Mouse (Mus musculus) common myeloid progenitor, adult 5-6 weeks (primary cell): ENCODE data around the gene Trim27. TPM values are rescaled to one million over a fixed set of nuclear protein-coding genes. Genes with fewer than 3 reads are reported as not detected.
A peak's percentile ranks its signal among the peaks of the same experiment; 100 is the strongest.

Experiments used
- ATAC-seq: replicated peaks from 2 replicates; pipeline ENCODE4 v1.8.0; 2016; ENCODE audit warnings: low read depth, mild to moderate bottlenecking, moderate TSS enrichment, inconsistent platforms; ENCODE audit not compliant: poor library complexity, severe bottlenecking
- total RNA-seq: library from RNA; stranded (forward); fragments of 200-1000, 187-1606 nt; gene quantifications from 2 replicates; pipeline ENCODE4 v1.2.3, GENCODE M21; 2017

Gene Trim27
- total RNA-seq, 1 experiment from 2014 or later: 186 TPM

GRCm38 (mm10) chr13:21171600-21172150 lies 7.6 kb upstream of the Trim27 start:
- ATAC-seq: 0 out of 2 replicates have a peak, but pooled peaks have one; percentile 13

- ATAC-seq: peak; percentile 38
These were observed 6.8 kb upstream of the Trim27 start for GRCm38 (mm10) chr13:21172241-21173027.

GRCm38 (mm10) chr13:21173072-21173471 lies 6.2 kb upstream of the Trim27 start:
- ATAC-seq: peak; percentile 19

- no peak for ATAC-seq
These were observed 2.5 kb upstream of the Trim27 start for GRCm38 (mm10) chr13:21176733-21177132.

- ATAC-seq: no peak
These were observed 1.6 kb upstream of the Trim27 start for GRCm38 (mm10) chr13:21177657-21178056.

- ATAC-seq: no peak
These were observed 881 bp upstream of the Trim27 start for GRCm38 (mm10) chr13:21178364-21178763.

GRCm38 (mm10) chr13:21179724-21180550 lies 692 bp downstream of the Trim27 start:
- ATAC-seq: peak; percentile 81

- ATAC-seq: peak; percentile 48
These were observed 1.6 kb downstream of the Trim27 start for GRCm38 (mm10) chr13:21180551-21181530.

- no peak for ATAC-seq
These were observed 2.8 kb downstream of the Trim27 start for GRCm38 (mm10) chr13:21181996-21182395.

GRCm38 (mm10) chr13:21183066-21183465 lies 3.8 kb downstream of the Trim27 start:
- no peak for ATAC-seq

- no peak for ATAC-seq
These were observed 4.4 kb downstream of the Trim27 start for GRCm38 (mm10) chr13:21183661-21184060.

GRCm38 (mm10) chr13:21185521-21185920 lies 6.3 kb downstream of the Trim27 start:
- no peak for ATAC-seq

- no peak for ATAC-seq
These were observed 16.4 kb downstream of the Trim27 start for GRCm38 (mm10) chr13:21195406-21196228.

GRCm38 (mm10) chr13:21197721-21198120 lies 18.5 kb downstream of the Trim27 start:
- no peak for ATAC-seq

GRCm38 (mm10) chr13:21198313-21198712 lies 19.1 kb downstream of the Trim27 start:
- no peak for ATAC-seq

- ATAC-seq: peak; percentile 64
These were observed 20.1 kb downstream of the Trim27 start for GRCm38 (mm10) chr13:21199046-21200028.
